Mouse (Mus musculus): ENCODE results near the gene Mrpl37. TPM values are rescaled to one million over a fixed set of nuclear protein-coding genes. Genes with fewer than 3 reads are reported as not detected.

The Mrpl37 gene
- polyA plus RNA-seq, 2 experiments from 2014 or later = 46.4 to 48.2 TPM

- no peak for ATAC-seq
These were observed 50.6 kb downstream of the Mrpl37 start for GRCm38 (mm10) chr4:107015971-107016511.

GRCm38 (mm10) chr4:107013817-107014260, 52.8 kb downstream of the Mrpl37 start:
- no peak for ATAC-seq

- ATAC-seq = no peak
These were observed 53.4 kb downstream of the Mrpl37 start for GRCm38 (mm10) chr4:107013119-107013816.

- ATAC-seq = no peak
These were observed 54.1 kb downstream of the Mrpl37 start for GRCm38 (mm10) chr4:107012574-107012973.

GRCm38 (mm10) chr4:107012005-107012478, 54.6 kb downstream of the Mrpl37 start:
- ATAC-seq = no peak

- no peak for ATAC-seq
These were observed 55.2 kb downstream of the Mrpl37 start for GRCm38 (mm10) chr4:107011325-107012004.

GRCm38 (mm10) chr4:107009548-107009947, 57.1 kb downstream of the Mrpl37 start:
- no peak for ATAC-seq

GRCm38 (mm10) chr4:107008161-107008560, 58.5 kb downstream of the Mrpl37 start:
- ATAC-seq = no peak

GRCm38 (mm10) chr4:107007359-107007758, 59.3 kb downstream of the Mrpl37 start:
- no peak for ATAC-seq

GRCm38 (mm10) chr4:107006807-107007206, 59.9 kb downstream of the Mrpl37 start:
- no peak for ATAC-seq

- no peak for ATAC-seq
These were observed 60.4 kb downstream of the Mrpl37 start for GRCm38 (mm10) chr4:107006229-107006628.

Other genes starting within 250 kb of the Mrpl37 start
- 10 to 100 TPM; 60.0 to 60.9 TPM for gene Ssbp3, start 156.2 kb downstream of the Mrpl37 start, polyA plus RNA-seq (2017; shearing (Covaris generic))
- gene Cyb5rl, start 120 bp upstream of the Mrpl37 start, polyA plus RNA-seq (2017; shearing (Covaris generic)) = 10 to 100 TPM in 1 of 2 experiments, 1 to 10 TPM in 1; 7.1 to 15.3 TPM
- not detected for gene Cdcp2, start 30.0 kb upstream of the Mrpl37 start, polyA plus RNA-seq (2017; shearing (Covaris generic))
- 100 to 1,000 TPM; 439 to 478 TPM for gene Tmem59, start 111.5 kb upstream of the Mrpl37 start, polyA plus RNA-seq (2017; shearing (Covaris generic))
- 10 to 100 TPM; 19.4 to 19.8 TPM for gene Tceanc2, start 112.2 kb upstream of the Mrpl37 start, polyA plus RNA-seq (2017; shearing (Covaris generic))
- under 1 TPM in 1 of 2 experiments, not detected in 1; 0.30 TPM for gene Ldlrad1, start 142.3 kb upstream of the Mrpl37 start, polyA plus RNA-seq (2017; shearing (Covaris generic))
- 10 to 100 TPM; 17.8 to 22.9 TPM for gene Lrrc42, start 186.7 kb upstream of the Mrpl37 start, polyA plus RNA-seq (2017; shearing (Covaris generic))
- gene Hspb11, start 186.7 kb upstream of the Mrpl37 start, polyA plus RNA-seq (2017; shearing (Covaris generic)) = 10 to 100 TPM; 23.8 to 30.6 TPM
- gene Dio1, start 240.3 kb upstream of the Mrpl37 start, polyA plus RNA-seq (2017; shearing (Covaris generic)) = not detected
- 10 to 100 TPM; 90.0 to 98.0 TPM for gene Yipf1, start 247.5 kb upstream of the Mrpl37 start, polyA plus RNA-seq (2017; shearing (Covaris generic))